Mouse (Mus musculus) adrenal gland, postnatal 10 days (tissue): ENCODE results near the gene Cntnap1. TPM values are rescaled to one million over a fixed set of nuclear protein-coding genes. Genes with fewer than 3 reads are reported as not detected.
A peak's percentile ranks its signal among the peaks of the same experiment; 100 is the strongest.

Source experiments
- DNase-seq: peaks from one replicate; pipeline ENCODE4 v3.0.0; 2021; ENCODE audit warnings: mixed read lengths
- total RNA-seq, 2 experiments: library from RNA; stranded (reverse); gene quantifications; 2 replicates each; pipeline ENCODE4 v1.2.3; 2021

The Cntnap1 gene
- total RNA-seq, 2 experiments from 2014 or later: 12.1 to 15.9 TPM

DNA sequence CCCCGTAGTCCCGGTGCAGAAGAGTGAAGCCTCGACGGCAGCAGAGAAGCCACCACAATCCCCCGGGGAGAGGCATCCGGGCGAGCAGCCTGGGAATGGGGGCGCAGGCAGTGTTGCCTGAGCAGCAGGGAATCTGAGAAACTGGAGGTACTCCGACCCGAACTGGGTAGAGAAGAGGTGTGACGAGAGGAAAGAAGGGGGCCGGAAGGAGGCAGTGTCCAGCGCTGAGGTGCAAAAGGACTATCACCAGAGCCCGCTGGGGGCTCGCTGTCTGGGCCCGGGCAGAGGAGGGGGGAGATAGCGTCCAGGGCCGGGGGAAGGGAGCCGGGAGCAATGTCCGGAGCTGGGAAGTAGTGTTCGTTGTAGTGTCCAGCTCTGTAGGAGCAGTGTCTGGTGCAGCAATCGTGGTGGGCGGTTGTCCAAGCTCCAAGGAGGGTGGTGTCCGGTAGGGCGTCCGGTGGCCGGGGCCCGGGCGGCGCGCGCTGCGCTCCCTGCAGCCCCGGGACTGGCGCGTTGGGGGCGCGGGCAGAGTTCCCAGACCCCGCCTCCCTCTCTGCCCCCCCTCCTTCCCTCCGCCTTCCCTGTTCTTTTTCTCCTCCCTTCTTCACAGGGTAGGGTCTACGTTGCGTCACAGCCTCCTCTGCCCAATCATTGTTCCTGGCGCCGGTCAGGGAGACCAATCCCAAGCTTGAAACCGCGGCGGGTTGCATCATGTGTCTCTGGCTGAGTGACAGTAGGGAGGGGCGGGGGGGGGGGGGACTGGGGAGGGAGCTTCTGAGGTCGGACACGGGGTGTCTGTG is 688 bp downstream of the Cntnap1 start, which contains the start of gene Plekhh3:
Gene Plekhh3, minus strand, starts transcription at position 541 of the 800 bp plus-strand sequence.
- peak; percentile 96 for DNase-seq

DNA sequence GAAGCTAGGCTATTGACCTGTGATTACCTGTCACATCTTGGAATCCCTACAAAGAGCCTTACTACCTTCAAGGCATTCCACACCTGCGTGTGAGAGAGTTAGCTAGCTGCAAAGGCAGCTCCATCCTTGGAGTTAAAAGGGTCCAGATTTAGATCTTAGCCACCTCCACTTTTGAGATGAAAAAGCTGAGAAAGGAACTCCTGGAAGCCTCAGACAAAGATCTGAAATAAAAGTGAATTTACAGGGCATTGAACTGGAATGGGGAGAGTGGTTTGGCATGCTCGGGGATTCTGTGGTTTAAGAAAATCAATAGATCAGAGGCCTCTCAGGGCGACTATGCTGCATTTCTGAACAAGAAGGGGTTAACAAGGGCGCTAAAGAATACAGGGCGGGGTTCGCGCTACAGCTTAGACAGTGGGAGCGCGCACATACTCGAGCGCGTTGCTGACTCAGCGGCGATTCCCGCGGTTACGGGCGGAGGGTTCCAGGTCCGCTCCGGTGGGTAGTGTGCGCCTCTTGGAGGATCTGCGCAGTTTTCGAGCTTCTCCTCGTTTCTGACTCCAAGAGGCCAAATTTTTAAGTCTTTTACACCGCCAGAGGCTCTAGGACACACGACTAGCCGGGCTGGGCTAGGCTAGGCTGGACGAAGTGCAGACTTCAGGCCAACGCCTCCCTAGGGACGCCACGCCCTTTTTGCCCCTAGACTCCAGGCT is 1.6 kb downstream of the Cntnap1 start:
- DNase-seq: peak; percentile 81

DNA sequence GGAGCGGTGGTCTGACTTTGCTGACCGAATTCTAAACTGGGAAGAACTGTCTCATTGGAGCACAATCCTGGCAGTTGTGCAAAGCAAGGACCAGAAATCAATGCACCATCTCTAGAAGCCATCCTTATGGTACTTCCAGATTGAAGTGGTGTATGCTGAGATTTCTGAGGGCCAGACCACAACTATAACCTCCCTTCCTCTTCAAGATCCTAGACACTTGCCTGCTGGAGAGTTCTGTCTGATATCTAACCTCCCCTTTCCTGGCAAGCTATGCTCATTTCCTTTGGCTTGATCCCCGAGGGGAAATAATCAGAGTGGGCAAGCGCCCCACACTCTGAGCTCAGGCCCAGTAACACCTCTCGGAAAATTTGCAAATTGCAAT is 2.1 kb downstream of the Cntnap1 start:
- DNase-seq: no peak

DNA sequence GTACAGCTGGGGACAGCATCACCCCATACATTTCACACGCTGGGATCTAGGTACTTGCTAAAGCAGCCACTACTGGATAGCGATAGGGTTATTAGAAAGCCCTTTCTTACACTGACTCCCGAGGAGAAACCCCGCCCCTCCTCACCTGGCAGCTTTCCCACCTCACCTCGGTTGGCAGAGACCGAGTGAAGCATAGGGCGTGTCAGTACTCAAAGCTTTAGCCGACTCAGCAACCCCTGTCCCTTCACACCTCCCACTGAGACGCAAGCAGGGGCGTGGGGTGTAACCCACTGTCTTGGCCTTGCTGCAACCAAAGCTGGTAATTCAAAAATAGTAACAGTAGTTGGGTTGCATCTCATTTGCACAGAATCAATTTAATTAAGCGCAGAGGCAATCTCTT is 2.8 kb downstream of the Cntnap1 start:
- peak; percentile 74 for DNase-seq

DNA sequence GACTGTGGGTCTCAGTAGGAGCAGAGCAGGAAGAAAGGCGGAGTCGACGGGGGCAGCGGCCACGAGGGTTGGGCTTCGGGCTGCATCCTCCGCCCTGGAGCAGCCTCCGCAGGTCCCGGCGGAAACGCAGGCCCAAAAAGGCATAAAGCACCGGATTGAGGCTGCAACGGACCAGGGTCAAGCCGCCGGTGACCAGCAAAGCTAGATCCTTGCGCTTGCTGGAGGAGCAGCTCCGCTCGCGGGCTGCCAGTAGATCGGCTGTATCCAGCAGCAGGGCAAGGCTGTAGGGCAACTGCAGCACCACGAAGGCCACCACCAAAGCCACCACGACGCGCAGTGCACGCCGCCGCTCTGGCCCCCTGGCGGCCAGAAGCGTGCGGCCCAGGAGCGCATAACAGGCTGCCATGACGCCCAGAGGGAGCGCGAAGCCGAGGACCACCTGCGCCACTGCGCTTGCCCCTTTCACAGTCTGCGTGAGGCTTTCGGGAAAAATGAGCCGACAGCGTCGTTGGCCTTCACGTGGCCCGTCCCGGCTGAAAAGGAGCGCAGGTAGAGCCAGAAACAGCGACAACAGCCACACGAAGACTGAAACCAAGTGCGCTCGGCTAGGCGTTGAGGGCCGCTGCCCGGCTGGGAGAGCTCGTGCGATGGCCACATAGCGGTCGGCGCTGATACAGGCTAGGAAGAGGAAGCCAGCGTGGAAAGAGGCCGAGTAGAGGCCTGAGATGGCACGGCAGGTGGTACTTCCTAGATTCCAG is 3.5 kb downstream of the Cntnap1 start:
- peak; percentile 85 for DNase-seq

DNA sequence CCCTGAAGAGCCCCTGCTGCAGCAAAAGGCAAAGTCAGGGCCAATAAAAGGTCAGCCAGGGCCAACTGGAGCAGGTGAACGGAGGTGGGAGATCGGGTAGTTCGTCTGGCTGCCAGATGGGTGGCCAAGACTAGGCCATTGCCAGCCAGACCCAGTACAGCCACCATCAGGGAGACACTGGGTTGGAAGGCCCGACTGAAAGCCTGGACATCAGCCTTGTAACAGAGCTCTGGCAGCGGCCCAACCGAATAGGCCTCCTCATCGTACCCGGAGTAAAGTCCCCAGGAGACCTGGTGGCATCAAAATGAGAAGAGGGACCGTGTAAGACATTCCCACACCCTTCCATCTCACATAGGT is 4.0 kb downstream of the Cntnap1 start:
- no peak for DNase-seq

DNA sequence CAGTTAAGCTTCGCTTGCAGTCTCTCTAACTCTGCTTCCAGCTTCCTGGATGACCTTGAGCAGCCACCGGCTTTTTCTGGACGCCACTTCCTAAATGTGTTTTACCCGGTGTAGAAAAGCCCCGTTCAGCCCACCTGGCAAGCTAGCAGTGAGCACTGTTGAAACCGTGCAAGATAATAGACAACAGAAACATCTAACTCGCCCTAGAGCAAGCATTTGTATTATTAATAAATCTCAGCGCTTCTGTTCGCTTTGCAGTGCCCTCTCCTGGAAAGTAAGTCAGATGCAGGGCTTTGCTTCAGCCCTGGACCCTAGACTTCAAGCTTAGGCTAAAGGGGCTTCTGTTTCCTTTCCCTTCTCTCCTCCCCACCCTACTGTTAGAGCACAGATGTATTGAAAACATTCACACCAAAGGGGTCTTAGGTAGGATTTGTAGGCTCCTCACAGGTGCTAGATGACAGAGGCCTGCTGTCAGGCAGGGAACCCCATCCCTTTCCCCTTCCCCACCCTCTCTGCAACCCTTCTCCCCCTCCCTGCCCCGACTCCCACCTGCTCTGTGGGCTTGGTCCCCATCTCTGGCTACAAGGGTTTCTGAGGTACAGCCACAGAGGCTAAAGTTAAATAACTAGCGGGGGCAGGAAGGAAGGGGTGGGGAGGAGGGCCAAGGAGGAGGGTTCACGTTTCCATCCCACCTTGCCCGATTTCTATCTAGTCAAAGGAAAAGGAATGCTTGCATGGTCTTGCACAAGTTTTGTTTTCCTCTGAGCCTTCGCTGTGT is 4.7 kb downstream of the Cntnap1 start, which contains the start of gene Ccr10:
Gene Ccr10, minus strand, starts transcription at position 593 of the 778 bp plus-strand sequence.
- DNase-seq: no peak

DNA sequence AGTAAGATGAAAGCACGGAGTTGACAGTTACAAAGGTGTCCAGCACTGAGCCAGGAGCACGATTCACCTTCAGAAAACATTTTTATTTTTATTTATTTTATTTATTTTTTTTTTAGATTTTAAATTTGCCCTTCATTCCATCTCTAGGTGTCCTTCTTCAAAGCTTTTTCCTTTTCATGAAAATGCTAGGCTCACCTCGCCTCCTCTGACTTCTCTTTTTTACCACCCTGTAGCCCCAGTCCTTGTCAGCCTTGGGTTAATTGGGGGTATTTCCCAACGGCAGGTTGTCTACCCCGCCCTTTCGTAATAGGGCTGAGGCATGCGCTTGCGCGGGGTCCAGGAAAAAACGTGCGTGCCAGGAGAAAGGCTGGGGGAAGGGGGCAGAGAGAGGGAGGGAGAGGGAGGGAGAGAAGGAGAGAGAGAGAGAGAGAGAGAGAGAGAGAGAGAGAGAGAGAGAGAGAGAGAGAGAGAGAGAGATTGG is 5.4 kb downstream of the Cntnap1 start:
- DNase-seq: no peak

DNA sequence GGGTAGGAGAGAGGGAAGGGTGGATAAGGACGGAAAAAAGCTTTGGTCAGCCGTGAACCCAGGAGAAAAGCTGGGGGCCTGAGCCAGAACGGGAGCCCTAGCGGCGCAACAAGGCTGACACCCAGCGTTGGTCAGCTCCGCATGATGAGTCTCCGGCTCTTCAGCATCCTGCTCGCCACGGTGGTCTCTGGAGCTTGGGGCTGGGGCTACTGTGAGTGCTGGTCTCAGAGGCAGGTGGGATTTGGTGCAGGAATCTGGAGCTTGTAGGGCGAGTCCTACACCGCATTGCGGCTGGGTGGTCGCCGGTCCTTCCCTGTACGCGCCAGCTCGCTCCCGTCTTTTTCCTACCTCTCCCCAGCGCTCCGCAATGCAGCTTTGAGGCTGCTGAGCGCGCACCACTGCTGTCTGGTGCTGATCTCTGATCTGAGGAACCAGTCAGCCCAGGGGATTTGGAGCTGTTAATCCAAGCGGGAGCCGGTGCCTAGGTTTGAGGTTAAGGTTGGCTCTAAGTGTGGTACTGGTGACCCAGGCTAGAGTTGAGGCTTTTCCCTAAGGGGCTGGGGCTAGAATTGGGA is 5.9 kb downstream of the Cntnap1 start:
- peak; percentile 71 for DNase-seq

DNA sequence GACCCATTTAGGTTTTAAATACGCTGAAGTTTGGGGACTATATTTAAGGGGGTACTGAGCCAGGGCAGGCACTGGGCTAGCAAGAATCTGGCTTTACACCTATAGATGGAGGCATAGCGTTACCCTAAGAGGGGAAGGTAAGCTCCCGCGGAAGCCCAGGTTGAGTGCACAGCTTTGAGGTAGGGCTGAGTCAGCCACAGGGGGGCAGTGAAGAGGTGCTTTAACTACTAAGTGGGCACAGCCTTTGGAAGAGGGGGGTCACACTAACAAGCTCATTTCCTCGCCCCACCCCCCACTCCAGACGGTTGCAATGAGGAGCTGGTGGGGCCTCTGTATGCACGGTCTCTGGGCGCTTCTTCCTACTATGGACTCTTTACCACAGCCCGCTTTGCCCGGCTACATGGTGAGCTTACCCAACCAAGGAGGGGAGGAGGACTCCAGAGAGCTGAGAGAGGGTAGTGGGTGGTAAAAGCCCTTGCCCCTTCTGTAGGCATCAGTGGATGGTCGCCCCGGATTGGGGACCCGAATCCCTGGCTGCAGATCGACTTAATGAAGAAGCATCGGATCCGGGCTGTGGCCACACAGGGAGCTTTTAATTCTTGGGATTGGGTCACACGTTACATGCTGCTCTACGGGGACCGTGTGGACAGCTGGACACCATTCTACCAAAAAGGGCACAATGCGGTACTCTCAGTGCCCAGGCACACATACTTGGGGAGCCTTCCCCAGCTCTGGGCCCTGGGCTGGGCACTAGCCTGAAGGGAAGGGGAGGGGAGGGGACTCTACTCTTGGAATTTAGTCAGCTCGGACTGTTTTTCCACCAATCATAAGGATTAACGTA is 6.8 kb downstream of the Cntnap1 start:
- peak; percentile 69 for DNase-seq

DNA sequence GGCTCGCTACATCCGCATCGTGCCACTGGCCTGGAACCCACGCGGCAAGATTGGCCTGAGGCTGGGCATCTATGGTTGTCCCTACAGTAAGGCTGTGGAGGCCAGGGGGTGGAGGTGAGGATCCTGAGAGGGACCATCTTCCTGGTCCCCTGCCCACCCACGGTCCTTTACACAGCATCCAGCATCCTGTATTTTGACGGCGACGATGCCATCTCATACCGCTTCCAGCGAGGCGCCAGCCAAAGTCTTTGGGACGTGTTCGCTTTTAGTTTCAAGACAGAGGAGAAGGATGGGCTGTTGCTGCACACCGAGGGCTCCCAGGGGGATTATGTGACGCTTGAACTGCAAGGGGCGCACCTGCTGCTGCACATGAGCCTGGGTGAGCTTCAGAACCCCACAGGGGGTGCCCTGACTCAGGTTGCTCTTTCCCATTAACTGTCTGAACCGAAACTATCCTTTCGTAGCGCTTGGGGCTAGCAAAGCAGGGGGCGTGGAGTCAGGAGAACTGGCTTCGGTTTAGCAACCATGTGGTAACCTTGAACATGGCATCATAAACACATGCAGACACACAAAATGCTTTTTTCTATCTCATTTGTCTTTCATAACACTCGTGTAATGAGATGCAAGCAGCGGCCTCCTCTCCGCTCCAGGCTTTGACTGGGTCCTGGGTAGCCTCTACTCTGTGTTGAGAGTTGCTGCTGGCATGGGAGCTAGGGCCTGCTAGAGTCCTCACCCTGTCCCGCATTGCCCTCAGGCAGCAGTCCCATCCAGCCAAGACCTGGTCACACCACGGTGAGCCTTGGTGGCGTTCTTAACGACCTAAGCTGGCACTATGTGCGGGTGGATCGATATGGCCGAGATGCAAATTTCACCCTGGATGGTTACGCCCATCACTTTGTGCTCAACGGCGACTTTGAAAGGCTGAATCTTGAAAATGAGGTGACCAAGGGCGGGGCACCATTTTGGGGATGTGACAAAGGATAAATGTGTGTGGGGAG is 8.0 kb downstream of the Cntnap1 start:
- no peak for DNase-seq

DNA sequence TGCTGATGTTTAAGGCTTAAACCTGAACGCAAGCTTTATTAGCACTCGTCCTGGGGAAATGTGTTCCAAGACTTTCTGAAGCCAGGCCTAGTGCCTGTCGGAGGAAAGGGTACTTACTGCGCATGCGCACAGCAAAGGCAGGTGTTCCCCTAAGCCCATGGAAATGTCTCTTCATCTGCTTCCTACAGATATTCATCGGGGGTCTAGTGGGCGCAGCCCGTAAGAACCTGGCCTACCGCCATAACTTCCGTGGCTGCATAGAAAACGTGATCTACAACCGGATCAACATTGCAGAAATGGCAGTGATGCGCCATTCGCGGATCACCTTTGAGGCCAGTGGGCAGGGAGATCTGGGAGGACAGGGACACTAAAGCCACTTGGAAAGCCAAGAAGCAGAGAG is 9.0 kb downstream of the Cntnap1 start:
- DNase-seq: no peak

DNA sequence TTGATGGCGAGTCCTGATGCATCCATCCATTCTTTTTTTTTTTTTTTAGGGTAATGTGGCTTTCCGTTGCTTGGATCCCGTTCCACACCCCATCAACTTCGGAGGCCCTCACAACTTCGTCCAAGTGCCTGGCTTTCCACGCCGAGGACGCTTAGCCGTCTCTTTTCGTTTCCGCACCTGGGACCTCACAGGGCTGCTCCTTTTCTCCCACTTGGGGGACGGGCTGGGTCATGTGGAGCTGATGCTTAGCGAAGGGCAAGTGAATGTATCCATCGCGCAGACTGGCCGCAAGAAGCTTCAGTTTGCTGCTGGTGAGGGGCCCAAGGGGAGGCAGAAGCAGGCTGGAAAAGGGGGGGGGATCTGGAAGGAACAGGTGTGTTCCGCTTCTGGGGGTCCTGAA is 9.9 kb downstream of the Cntnap1 start:
- DNase-seq: no peak

DNA sequence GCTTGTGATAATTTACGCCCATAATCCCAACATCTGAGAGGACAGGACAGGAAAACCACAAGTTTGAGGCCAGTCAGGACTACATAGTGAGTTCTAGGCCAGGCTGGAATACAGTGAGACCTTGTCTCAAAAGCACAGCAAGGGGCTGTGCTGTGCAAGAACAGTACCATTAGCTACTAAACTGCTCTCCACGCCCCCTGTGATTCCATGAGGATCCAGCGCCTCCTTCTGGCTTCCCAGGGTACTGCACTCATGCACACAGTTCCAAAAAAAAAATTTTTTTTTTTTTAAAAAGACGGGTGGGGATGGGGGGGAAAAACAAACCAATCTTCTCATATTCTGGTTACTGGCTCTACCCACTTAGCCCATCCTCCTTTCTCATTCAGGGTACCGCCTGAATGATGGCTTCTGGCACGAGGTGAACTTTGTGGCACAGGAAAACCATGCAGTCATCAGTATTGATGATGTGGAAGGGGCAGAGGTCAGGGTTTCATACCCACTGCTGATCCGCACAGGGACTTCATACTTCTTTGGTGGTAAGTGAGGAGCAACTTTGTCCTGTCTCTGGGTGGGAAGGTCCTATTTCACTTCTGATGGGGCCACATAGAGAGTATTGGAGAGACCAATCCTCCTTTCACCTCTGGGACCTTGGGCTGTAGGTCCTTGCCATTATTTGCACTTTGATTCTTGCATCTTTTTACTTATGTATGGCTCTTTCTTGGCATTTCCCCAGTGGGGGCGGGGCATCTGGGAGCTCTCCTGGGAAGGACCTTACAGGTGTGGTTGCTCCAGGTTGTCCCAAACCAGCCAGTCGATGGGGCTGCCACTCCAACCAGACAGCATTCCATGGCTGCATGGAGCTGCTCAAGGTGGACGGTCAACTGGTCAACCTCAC is 10.8 kb downstream of the Cntnap1 start:
- peak; percentile 86 for DNase-seq

DNA sequence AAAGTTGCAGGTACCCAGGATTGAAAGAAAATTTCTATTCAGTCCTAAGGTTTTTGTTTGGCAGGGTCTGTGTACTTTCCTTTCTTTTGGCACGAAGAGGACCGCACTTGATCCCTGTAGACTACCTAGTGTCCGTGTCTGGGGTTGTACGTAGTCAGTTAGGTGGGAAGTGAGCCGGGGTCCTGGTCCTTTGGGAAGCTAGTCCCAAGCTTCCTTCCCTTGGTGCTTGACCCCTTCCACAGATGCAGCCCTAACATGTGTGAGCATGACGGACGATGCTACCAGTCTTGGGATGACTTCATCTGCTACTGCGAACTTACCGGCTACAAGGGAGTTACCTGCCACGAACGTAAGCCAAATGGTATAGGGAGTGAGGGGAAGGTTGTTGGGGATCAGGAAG is 11.6 kb downstream of the Cntnap1 start:
- no peak for DNase-seq

DNA sequence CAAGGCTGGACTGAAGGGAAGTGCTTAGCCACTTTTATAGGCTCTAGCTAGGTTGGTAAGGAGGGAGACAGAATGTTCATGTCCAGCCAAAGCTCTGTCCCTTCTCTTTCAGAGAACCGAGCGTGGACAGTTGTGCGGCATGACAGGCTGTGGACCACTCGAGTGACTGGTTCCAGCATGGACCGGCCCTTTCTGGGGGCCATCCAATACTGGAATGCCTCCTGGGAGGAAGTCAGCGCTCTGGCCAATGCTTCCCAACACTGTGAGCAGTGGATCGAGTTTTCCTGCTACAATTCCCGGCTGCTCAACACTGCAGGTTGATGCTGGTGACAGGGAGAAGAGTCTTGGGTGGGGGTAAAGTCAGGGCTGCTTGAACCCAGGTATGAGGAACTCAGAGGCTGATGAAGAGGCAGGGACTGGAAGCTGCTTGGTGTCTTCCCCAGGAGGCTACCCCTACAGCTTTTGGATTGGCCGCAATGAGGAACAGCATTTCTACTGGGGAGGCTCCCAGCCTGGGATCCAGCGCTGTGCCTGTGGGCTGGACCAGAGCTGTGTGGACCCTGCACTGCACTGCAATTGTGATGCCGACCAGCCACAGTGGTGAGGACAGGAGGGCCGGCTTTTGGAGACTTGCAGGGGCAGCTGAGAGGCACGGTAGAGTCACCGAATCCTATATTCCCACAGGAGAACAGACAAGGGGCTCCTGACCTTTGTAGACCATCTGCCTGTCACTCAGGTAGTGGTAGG is 12.6 kb downstream of the Cntnap1 start:
- no peak for DNase-seq

DNA sequence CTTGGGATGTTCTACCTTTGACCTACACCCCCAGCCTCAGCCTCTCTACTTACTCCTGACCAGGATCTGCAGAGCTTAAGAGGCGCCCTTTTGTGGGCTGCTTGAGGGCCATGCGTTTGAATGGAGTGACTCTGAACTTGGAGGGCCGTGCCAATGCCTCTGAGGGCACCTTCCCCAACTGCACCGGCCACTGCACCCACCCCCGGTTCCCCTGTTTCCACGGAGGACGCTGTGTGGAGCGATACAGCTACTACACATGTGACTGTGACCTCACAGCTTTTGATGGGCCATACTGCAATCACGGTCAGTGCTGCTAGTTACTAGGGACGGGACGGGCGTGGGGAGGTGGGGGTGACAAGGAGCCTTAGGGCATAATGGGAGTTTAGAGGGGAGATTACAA is 14.7 kb downstream of the Cntnap1 start:
- DNase-seq: no peak

DNA sequence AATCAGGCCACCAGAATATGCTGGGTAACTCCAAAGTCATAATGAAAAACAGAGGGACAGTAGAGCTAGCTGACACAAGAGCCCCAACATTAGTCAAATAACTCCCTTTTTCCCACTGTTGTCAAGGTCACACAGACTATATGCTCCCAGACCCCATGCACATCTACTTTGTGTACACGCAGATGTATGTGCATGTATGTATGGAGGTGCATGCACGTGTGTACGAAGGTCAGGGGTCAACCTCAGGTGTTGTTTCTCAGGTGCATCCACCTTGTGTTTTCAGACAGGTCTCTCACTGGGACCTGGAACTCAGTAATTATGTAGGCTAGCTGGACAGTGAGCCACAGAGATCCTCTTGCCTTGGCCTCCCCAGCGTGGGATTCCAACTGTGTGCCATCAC is 15.1 kb downstream of the Cntnap1 start:
- DNase-seq: no peak
